Mouse (Mus musculus): ENCODE data around the gene Col6a2. TPM values are rescaled to one million over a fixed set of nuclear protein-coding genes. Genes with fewer than 3 reads are reported as not detected.

The Col6a2 gene
- polyA plus RNA-seq, 1 experiment: not detected

DNA sequence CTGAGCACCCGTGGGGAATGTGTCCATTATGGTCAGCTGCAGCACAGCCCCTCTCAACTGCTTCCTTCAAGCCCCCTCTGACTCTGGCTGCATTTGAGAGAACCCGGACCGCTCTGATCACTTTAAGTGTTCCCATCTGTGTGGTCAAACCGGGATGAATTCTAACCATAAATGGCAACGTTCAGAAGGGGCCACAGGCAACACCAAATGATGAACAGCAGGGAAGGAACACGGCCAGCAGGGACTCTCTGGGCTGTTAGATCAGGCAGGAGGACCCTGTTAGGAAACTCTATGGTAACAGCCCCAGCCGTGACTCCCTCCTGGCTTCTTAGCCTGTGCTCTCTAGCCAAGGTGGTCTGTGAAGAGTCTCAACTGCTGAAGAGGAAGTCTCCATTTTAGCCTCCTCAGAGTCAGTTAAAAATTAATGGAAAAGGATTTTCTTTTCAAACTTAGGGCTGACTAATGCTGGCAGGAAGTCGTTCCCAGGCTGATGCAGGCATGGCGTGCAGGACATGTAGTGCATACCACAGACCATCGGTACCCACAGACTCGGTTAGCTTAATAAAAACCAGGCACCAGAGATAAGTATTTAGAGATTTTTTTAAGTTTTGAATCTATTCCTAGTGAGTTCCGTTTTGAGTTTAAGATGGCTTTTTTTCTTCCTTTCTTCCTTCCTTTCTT is 27.4 kb upstream of the Col6a2 start:
- Histone ChIP-seq H3K9me3 (peaks cover 16% of the 10 kb centered on the region; the same call in 1 of the 2 replicates), H3K4me3 (replicated peaks) (no peak overlapping the region), H3K27me3 (replicated peaks) (peaks cover 32% of the 10 kb centered on the region), H3K36me3 (replicated peaks; ENCODE audit: low read length) (no peaks in the 10 kb centered on the region), H3K4me1 (0 out of 2 replicates have a peak, but pooled peaks cover 3% of the 10 kb centered on the region)
- no peak for TF ChIP-seq GATA1 (IDR thresholded peaks at IDR 0.05; ENCODE audit: borderline replicate concordance, low read length)
- TF ChIP-seq FLI1 (IDR thresholded peaks at IDR 0.05; ENCODE audit: low read length): no peak

GRCm38 (mm10) chr10:76648738-76649137 is 25.3 kb upstream of the Col6a2 start:
- H3K27me3 ChIP-seq (replicated peaks): peaks cover 28% of the 10 kb centered on the region
- no peak for TF ChIP-seq FLI1 (IDR thresholded peaks at IDR 0.05; ENCODE audit: low read length)
- H3K9me3 ChIP-seq: no peaks in the 10 kb centered on the region
- H3K4me3 ChIP-seq (replicated peaks): no peak overlapping the region
- 0 out of 2 replicates have a peak, but pooled peaks cover 3% of the 10 kb centered on the region for H3K4me1 ChIP-seq
- no peaks in the 10 kb centered on the region for H3K36me3 ChIP-seq (replicated peaks; ENCODE audit: low read length)

GRCm38 (mm10) chr10:76647390-76647789 is 24.0 kb upstream of the Col6a2 start:
- H3K27me3 ChIP-seq (replicated peaks): peaks cover 22% of the 10 kb centered on the region
- no peak overlapping the region for H3K4me3 ChIP-seq (replicated peaks)
- TF ChIP-seq FLI1 (IDR thresholded peaks at IDR 0.05; ENCODE audit: low read length) (no peak), GATA1 (IDR thresholded peaks at IDR 0.05; ENCODE audit: borderline replicate concordance, low read length) (no peak)
- no peaks in the 10 kb centered on the region for H3K9me3 ChIP-seq
- H3K36me3 ChIP-seq (replicated peaks; ENCODE audit: low read length): no peaks in the 10 kb centered on the region
- 0 out of 2 replicates have a peak, but pooled peaks cover 3% of the 10 kb centered on the region for H3K4me1 ChIP-seq

DNA sequence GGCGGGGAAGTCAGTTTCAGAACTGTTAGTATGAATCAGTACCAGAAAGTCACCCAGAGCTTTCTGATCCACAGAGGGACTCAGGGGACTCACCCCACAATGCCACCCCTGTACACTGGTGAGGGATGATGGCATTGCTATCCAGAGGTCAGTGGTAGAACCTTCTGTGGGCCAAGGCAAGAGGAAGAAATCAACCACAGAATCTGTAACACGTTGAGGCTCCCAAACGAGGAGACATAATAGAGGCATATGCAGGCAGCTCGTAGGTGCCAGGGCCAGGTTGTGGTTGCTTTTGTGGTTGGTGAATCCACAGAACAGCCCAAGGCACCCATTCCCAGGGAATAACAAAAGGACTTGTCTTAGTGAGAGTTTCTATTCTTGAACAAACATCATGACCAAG is 22.3 kb upstream of the Col6a2 start:
- 0 out of 2 replicates have a peak, but pooled peaks cover under 1% of the 10 kb centered on the region for H3K4me1 ChIP-seq
- H3K4me3 ChIP-seq (replicated peaks): no peak overlapping the region
- H3K9me3 ChIP-seq: peaks cover 6% of the 10 kb centered on the region
- no peaks in the 10 kb centered on the region for H3K36me3 ChIP-seq (replicated peaks; ENCODE audit: low read length)
- H3K27me3 ChIP-seq (replicated peaks): peaks cover 25% of the 10 kb centered on the region
- TF ChIP-seq GATA1 (IDR thresholded peaks at IDR 0.05; ENCODE audit: borderline replicate concordance, low read length): no peak
- TF ChIP-seq FLI1 (IDR thresholded peaks at IDR 0.05; ENCODE audit: low read length): no peak

GRCm38 (mm10) chr10:76645066-76645465 is 21.6 kb upstream of the Col6a2 start:
- peaks cover 6% of the 10 kb centered on the region for H3K9me3 ChIP-seq
- TF ChIP-seq GATA1 (IDR thresholded peaks at IDR 0.05; ENCODE audit: borderline replicate concordance, low read length) (no peak), FLI1 (IDR thresholded peaks at IDR 0.05; ENCODE audit: low read length) (no peak)
- no peaks in the 10 kb centered on the region for H3K4me1 ChIP-seq
- H3K36me3 ChIP-seq (replicated peaks; ENCODE audit: low read length): no peaks in the 10 kb centered on the region
- H3K4me3 ChIP-seq (replicated peaks): no peak overlapping the region
- peaks cover 21% of the 10 kb centered on the region for H3K27me3 ChIP-seq (replicated peaks)

GRCm38 (mm10) chr10:76643999-76644398 is 20.6 kb upstream of the Col6a2 start:
- H3K4me1 ChIP-seq: no peaks in the 10 kb centered on the region
- peaks cover 10% of the 10 kb centered on the region for H3K9me3 ChIP-seq
- no peaks in the 10 kb centered on the region for H3K36me3 ChIP-seq (replicated peaks; ENCODE audit: low read length)
- H3K27me3 ChIP-seq (replicated peaks): peaks cover 22% of the 10 kb centered on the region
- TF ChIP-seq GATA1 (IDR thresholded peaks at IDR 0.05; ENCODE audit: borderline replicate concordance, low read length) (no peak), FLI1 (IDR thresholded peaks at IDR 0.05; ENCODE audit: low read length) (no peak)
- H3K4me3 ChIP-seq (replicated peaks): no peak overlapping the region

DNA sequence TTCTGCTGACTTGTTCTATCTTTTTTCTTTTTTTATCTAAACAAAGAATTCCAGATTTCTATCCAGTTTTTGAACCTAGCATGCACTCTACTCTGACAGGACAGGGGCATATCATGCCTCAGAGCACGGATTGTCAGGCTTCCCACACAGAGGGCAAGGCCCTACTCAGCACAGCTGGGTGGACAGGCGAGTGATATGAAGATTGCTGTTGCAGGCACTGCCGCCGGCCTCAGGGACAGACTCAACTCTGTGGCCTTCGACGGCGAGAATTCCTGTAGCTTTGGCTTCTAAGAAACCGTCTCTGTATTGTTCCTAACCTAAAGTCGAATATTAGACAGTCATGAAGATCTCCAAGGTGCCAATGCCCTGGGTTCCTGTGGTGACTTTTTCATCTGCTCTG is 20.0 kb upstream of the Col6a2 start:
- Histone ChIP-seq H3K9me3 (peaks cover 10% of the 10 kb centered on the region), H3K4me1 (no peaks in the 10 kb centered on the region), H3K4me3 (replicated peaks) (no peak overlapping the region), H3K36me3 (replicated peaks; ENCODE audit: low read length) (no peaks in the 10 kb centered on the region), H3K27me3 (replicated peaks) (peaks cover 19% of the 10 kb centered on the region)
- TF ChIP-seq GATA1 (IDR thresholded peaks at IDR 0.05; ENCODE audit: borderline replicate concordance, low read length) (no peak), FLI1 (IDR thresholded peaks at IDR 0.05; ENCODE audit: low read length) (no peak)

GRCm38 (mm10) chr10:76642628-76643434 is 19.4 kb upstream of the Col6a2 start:
- no peaks in the 10 kb centered on the region for H3K36me3 ChIP-seq (replicated peaks; ENCODE audit: low read length)
- H3K4me3 ChIP-seq (replicated peaks): no peak overlapping the region
- H3K9me3 ChIP-seq: peaks cover 10% of the 10 kb centered on the region
- no peaks in the 10 kb centered on the region for H3K4me1 ChIP-seq
- TF ChIP-seq FLI1 (IDR thresholded peaks at IDR 0.05; ENCODE audit: low read length) (no peak), GATA1 (IDR thresholded peaks at IDR 0.05; ENCODE audit: borderline replicate concordance, low read length) (no peak)
- peaks cover 22% of the 10 kb centered on the region for H3K27me3 ChIP-seq (replicated peaks)

DNA sequence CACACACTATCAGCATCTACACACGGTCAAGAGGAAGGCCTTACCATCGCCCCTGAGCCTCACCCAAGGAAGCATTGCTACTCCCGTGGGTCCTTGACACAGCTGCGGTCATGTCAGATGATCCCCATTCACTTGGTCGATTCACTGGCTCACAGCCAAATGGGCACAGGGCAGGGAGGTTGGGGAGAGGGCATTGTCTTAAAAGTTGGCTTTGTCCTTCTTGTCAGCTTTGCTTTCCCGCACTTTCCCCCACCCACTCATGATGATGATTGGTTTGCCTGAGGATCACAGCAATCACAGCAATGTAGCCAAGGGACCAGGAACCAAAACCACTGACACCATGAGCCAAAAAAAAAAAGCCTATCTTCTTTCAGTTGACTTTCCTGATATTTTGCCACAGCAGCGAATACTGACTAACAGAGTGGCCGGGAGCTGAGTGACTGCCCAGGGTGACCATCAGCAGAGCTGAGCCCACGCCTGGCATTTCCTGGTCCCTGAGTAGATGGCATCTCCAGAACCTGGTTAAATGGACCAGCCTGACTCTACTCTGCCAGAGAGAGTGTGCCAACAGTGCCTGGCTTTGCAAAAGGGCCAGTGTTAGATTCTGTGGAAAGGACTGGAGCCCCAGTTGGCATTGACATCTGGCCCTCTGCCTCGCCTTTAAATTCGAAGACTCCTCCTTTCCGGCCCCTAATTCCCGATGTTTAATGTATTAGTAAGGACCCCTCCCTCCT is 18.6 kb upstream of the Col6a2 start:
- Histone ChIP-seq H3K27me3 (replicated peaks) (peaks cover 23% of the 10 kb centered on the region), H3K36me3 (replicated peaks; ENCODE audit: low read length) (no peaks in the 10 kb centered on the region), H3K4me3 (replicated peaks) (no peak overlapping the region), H3K9me3 (peaks cover 10% of the 10 kb centered on the region), H3K4me1 (no peaks in the 10 kb centered on the region)
- TF ChIP-seq FLI1 (IDR thresholded peaks at IDR 0.05; ENCODE audit: low read length) (no peak), GATA1 (IDR thresholded peaks at IDR 0.05; ENCODE audit: borderline replicate concordance, low read length) (no peak)
